Mouse (Mus musculus) lung, postnatal 0 days (tissue): ENCODE measurements at regions not wholly inside any gene's neighbourhood (a gene's known extent, or its start where the extent isn't known, plus 50 kb on each side); places are given as distances from the start of the nearest gene placed in this dataset.

Experiments
- ATAC-seq: fragments of 200-750 bp; cut with Nextera tagmentation; 2 replicates; pipeline ENCODE4 v1.8.0; 2017; ENCODE audit warnings: moderate library complexity
- DNase-seq: peaks from one replicate; pipeline ENCODE4 v3.0.0-alpha.2; 2016; ENCODE audit warnings: low spot score
- H3K27ac ChIP-seq: fragments of 300-500 bp; sonication (generic); 2 replicates; pipeline ENCODE4 v1.5.1; 2014; ENCODE audit warnings: antibody characterized with exemption, mild to moderate bottlenecking, low read length, mixed read lengths
- H3K27me3 ChIP-seq: fragments of 300-500 bp; sonication (generic); replicated peaks from 2 replicates; pipeline ENCODE4 v1.6.1; 2014; ENCODE audit warnings: low read length, mixed read lengths; ENCODE audit not compliant: insufficient read depth
- H3K36me3 ChIP-seq: fragments of 300-500 bp; sonication (generic); 2 replicates; pipeline ENCODE4 v1.6.1; 2014; ENCODE audit warnings: low read length, mixed read lengths; ENCODE audit not compliant: insufficient read depth
- H3K4me1 ChIP-seq: fragments of 300-500 bp; sonication (generic); 2 replicates; pipeline ENCODE4 v1.6.1; 2014; ENCODE audit warnings: antibody characterized with exemption, low read depth, low read length, mixed read lengths; ENCODE audit not compliant: insufficient read depth
- H3K4me2 ChIP-seq: fragments of 300-500 bp; sonication (generic); replicated peaks from 2 replicates; pipeline ENCODE4 v1.6.1; 2014; ENCODE audit warnings: low read depth, mild to moderate bottlenecking, low read length, moderate library complexity, mixed read lengths
- H3K4me3 ChIP-seq: fragments of 300-500 bp; sonication (generic); 2 replicates; pipeline ENCODE4 v1.5.1; 2014; ENCODE audit warnings: low read depth, low read length
- H3K9ac ChIP-seq: fragments of 300-500 bp; sonication (generic); replicated peaks from 2 replicates; pipeline ENCODE4 v1.6.1; 2014; ENCODE audit warnings: low read depth, mild to moderate bottlenecking
- H3K9me3 ChIP-seq: fragments of 300-500 bp; sonication (generic); 2 replicates; pipeline ENCODE4 v1.6.1; 2016; ENCODE audit warnings: low read length, mixed read lengths
- CTCF ChIP-seq: IDR thresholded peaks from 2 replicates; pipeline ENCODE4 v1.5.1; 2016; ENCODE audit warnings: antibody characterized with exemption, mild to moderate bottlenecking
- EP300 ChIP-seq: IDR thresholded peaks from 2 replicates; pipeline ENCODE4 v1.6.1; 2016; ENCODE audit warnings: antibody characterized with exemption, mild to moderate bottlenecking, control low read depth
- WGBS: fragments of 180-500 bp; shearing (Covaris S2); extraction: QIAGEN DNeasy Blood & Tissue Kit; methylation state at CpG from one replicate; pipeline ENCODE4 v1.1.7; 2014; 5-methylcytosine and 5-hydroxymethylcytosine counted together

DNA sequence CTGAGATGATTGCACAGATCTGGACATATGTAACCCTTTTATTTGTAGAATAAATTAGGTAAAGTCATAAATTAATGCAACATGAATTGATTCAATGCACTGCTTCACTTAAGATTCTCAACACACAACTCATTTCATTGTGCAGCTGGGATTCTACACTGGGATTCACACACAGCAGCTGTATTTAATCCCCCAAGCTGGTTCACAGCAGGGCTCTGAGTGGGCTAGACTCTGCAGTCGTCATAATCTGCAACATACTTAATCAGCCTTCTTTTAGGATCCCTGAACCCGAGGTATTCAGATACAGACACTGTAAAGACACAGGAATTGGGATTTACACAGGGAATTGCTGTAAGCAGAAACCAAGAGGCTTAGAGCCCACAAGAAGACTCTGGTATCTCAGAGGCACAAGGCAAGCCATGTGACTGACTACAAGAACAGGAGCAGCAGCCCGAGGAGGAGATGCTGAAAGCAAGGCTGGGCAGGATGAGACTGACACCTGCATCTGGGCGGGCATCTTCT lies 135.7 kb downstream of the Raet1d start:
- H3K4me3 ChIP-seq, result no peak overlapping the region
- no peak overlapping the region for H3K4me2 ChIP-seq
- H3K9me3 ChIP-seq, result no peaks in the 10 kb centered on the region
- H3K27ac ChIP-seq, result no peak overlapping the region
- DNase-seq (no peak), ATAC-seq (no peak)
- no peaks in the 10 kb centered on the region for H3K36me3 ChIP-seq
- no peak for TF ChIP-seq CTCF
- TF ChIP-seq EP300, result no peak
- no peak overlapping the region for H3K9ac ChIP-seq
- H3K4me1 ChIP-seq, result no peaks in the 10 kb centered on the region
- no peaks in the 10 kb centered on the region for H3K27me3 ChIP-seq
- 43% methylated on average over 4 of the region's 4 CpGs for WGBS
